Mouse (Mus musculus): Measurements from ENCODE around the gene Psg16. TPM values are rescaled to one million over a fixed set of nuclear protein-coding genes. Genes with fewer than 3 reads are reported as not detected.

Psg16 gene
- polyA plus RNA-seq, 1 experiment, result not detected

- Histone ChIP-seq H3K4me3 (ENCODE audit: insufficient read depth, low read depth, low read length) (no peak overlapping the region), H3K4me1 (ENCODE audit: control insufficient read depth, insufficient read depth, insufficient read length, low read length) (no peaks in the 10 kb centered on the region), H3K27ac (replicated peaks; ENCODE audit: low read depth, low read length) (no peak overlapping the region)
Observed at GRCm38 (mm10) chr7:17155634-17156033, 81.8 kb downstream of the Psg16 start.

DNA sequence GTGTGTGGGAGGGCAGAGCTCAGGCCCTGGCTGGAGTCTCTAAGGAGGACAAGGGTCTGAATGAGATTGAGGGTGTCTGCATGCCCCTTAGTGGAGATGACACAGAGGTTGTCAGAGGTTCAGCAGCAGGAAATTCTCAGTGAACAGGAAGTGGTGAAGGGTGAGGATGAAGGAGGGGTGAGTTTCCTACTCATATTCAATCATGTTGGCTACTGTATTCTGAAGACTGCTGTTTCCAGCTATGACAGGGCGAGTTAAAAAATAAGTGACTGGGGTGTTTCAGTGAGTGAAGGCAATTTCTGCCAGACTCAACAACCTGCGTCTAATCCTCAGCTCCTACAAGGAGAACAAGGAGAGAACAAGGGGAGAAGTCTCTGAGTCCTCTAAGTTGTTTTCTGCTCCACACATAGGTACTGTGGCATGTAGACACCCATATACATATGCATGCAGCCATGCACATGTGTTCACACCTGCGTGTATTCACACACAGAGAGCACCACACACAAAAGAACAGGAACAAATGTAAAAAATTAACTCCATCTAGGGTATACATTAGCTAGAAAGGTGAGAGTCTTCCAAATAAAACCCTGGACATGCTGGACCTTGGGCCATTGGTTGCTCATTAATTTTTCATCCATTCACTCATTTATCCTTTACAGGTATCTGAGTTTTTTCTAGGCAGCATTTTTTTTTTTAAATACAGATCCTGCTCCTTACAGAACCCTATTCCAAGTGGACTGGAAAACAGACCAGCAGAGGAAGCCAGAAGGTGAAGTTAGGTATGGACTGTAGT, 83.2 kb downstream of the Psg16 start:
- H3K27ac ChIP-seq (replicated peaks; ENCODE audit: low read depth, low read length), result no peak overlapping the region
- no peak overlapping the region for H3K4me3 ChIP-seq (ENCODE audit: insufficient read depth, low read depth, low read length)
- no peaks in the 10 kb centered on the region for H3K4me1 ChIP-seq (ENCODE audit: control insufficient read depth, insufficient read depth, insufficient read length, low read length)

GRCm38 (mm10) chr7:17159011-17159410, 85.2 kb downstream of the Psg16 start:
- Histone ChIP-seq H3K4me1 (ENCODE audit: control insufficient read depth, insufficient read depth, insufficient read length, low read length) (no peaks in the 10 kb centered on the region), H3K4me3 (ENCODE audit: insufficient read depth, low read depth, low read length) (no peak overlapping the region), H3K27ac (replicated peaks; ENCODE audit: low read depth, low read length) (no peak overlapping the region)

DNA sequence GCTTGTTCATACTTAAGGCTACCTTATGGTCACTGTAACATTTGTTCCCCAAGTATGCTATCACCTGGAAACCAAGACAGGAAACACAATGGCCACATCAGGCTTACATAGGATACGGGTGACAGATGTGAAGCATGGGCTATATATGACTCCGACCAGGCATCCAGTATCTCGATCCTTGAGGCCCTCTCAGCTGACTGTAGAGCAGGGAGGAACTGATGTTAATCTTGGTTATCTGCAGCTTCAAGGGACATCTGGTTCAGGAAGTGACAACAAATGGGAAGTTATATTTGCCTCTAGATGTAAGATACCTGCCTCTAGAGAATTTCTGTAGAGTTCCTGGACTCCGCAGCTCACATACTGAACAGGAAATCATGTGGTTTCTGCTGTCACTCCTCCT, 98.0 kb downstream of the Psg16 start:
- Histone ChIP-seq H3K4me3 (ENCODE audit: insufficient read depth, low read depth, low read length) (no peak overlapping the region), H3K27ac (replicated peaks; ENCODE audit: low read depth, low read length) (no peak overlapping the region), H3K4me1 (ENCODE audit: control insufficient read depth, insufficient read depth, insufficient read length, low read length) (no peaks in the 10 kb centered on the region)

Other genes with a start within 250 kb of the Psg16 start
- 8.5 and 11.3 TPM in 2 replicates for gene Prkd2, start 231.1 kb upstream of the Psg16 start, polyA plus RNA-seq (2012; ENCODE audit: insufficient read depth, insufficient read length, missing spikeins)
- 0.79 and 2.1 TPM in 2 replicates for gene Dact3, start 198.7 kb upstream of the Psg16 start, polyA plus RNA-seq (2012; ENCODE audit: insufficient read depth, insufficient read length, missing spikeins)
- not detected in 2 replicates for gene Gng8, start 182.3 kb upstream of the Psg16 start, polyA plus RNA-seq (2012; ENCODE audit: insufficient read depth, insufficient read length, missing spikeins)
- 1.9 and 2.8 TPM in 2 replicates for gene Ptgir, start 167.6 kb upstream of the Psg16 start, polyA plus RNA-seq (2012; ENCODE audit: insufficient read depth, insufficient read length, missing spikeins)
- gene Calm3, start 149.9 kb upstream of the Psg16 start, polyA plus RNA-seq (2012; ENCODE audit: insufficient read depth, insufficient read length, missing spikeins), result 210 and 222 TPM in 2 replicates
- gene Pnmal2, start 129.4 kb upstream of the Psg16 start, polyA plus RNA-seq (2012; ENCODE audit: insufficient read depth, insufficient read length, missing spikeins), result not detected in 2 replicates
- gene Pnmal1, start 114.4 kb upstream of the Psg16 start, polyA plus RNA-seq (2012; ENCODE audit: insufficient read depth, insufficient read length, missing spikeins), result not detected in 2 replicates
- gene Gm42372, start 91.0 kb upstream of the Psg16 start, polyA plus RNA-seq (2012; ENCODE audit: insufficient read depth, insufficient read length, missing spikeins), result not detected in 2 replicates
- 0.28 and 0.54 TPM in 2 replicates for gene Ccdc8, start 81.3 kb upstream of the Psg16 start, polyA plus RNA-seq (2012; ENCODE audit: insufficient read depth, insufficient read length, missing spikeins)
- 36.7 and 41.0 TPM in 2 replicates for gene Ppp5c, start 46.1 kb upstream of the Psg16 start, polyA plus RNA-seq (2012; ENCODE audit: insufficient read depth, insufficient read length, missing spikeins)
- 0.25 TPM in 1 of 2 replicates, not detected in the other for gene Hif3a, start 11.6 kb upstream of the Psg16 start, polyA plus RNA-seq (2012; ENCODE audit: insufficient read depth, insufficient read length, missing spikeins)
- gene Ceacam3, start 76.2 kb downstream of the Psg16 start, polyA plus RNA-seq (2012; ENCODE audit: insufficient read depth, insufficient read length, missing spikeins), result not detected in 2 replicates
- not detected in 2 replicates for gene Psg29, start 129.4 kb downstream of the Psg16 start, polyA plus RNA-seq (2012; ENCODE audit: insufficient read depth, insufficient read length, missing spikeins)